Mouse (Mus musculus): ENCODE measurements around the gene Ppdpf.

DNA sequence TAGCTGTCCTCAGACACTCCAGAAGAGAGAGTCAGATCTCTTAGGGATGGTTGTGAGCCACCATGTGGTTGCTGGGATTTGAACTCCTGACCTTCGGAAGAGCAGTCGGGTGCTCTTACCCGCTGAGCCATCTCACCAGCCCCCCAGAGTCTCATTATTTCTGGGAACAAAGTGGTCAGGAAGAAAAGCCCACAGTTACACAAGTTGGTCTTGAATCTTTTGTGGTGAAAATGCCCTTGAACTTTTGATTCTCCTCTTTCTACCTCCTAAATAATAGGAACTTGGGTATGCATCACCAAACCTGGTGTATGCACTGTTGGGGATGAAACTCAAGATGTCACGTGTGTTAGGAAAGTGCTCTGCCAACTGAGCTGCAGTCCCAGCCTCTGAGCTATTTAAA lies 4.9 kb downstream of the Ppdpf start:
- TF ChIP-seq CTCF (IDR thresholded peaks at IDR 0.05; ENCODE audit: low read depth) (no peak), EP300 (IDR thresholded peaks at IDR 0.05; ENCODE audit: low read depth) (no peak)

Measured in liver, embryonic 14.5 days (tissue).